Mouse (Mus musculus) urinary bladder, postnatal 25 days (tissue): Measurements from ENCODE around the gene Plscr5.
"Not testable (repeated sequence)": the region's sequence is repeated elsewhere in the genome, so short reads cannot be mapped to it uniquely, and the experiment has no call there.

Experiments used
- DNase-seq: peaks from one replicate; pipeline ENCODE4 v3.0.0; 2022; ENCODE audit warnings: low spot score

Plscr5 gene

GRCm38 (mm10) chr9:92192636-92193035 is at the start of gene Plscr5:
Gene Plscr5, plus strand, starts transcription at chr9:92192936.
- DNase-seq = not testable (repeated sequence)

DNA sequence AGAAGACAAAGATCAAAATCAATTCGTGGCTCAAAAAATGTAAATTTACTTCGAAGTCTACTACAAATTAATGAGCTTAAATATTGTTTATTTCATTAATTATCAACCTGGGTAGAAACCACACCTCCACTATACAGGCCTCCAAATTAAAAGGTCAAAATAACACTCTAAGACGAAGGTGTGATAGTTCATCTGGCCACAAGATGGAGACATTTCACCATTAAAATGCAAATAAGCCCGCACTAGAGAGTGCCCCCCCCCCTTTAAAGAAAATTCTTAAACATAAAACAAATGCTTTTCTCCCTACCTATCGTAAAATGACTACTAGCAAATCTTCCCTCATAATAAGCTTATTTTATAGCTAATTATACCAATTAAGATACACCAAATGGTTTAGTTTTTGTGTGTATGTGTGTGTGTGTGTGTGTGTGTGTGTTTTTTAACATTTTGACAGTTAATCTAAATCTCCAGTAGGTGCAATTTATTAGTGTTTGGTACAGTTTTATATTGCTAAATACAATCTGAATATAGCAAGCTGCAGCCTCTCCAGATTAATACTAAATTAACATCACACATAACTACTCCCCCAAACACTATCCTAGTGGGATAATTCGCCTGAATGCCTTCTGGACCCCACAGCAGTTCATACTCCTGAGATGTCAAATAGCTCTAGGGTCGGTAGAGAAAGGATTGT is 45.0 kb upstream of the Plscr5 start:
- DNase-seq = no peak

DNA sequence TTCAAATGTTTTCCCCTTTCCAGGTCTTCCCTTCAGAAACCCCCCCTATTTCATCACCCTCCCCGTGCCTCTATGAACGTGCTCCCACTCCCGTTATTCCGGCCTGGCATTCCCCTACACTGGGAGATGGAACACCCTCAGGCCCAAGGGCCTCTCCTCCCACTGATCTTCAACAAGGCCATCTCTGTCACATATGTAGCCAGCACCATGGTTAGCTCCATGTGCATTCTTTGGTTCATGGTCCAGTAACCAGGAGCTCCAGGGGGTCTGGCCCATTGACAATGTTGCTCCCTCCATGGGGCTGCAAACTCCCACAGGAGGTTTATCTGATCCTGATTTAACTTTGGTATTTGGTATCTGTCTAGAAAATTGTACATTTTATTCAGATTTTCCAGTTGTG is 30.5 kb upstream of the Plscr5 start:
- DNase-seq = no peak

- no peak for DNase-seq
Observed at GRCm38 (mm10) chr9:92173318-92173985, 19.3 kb upstream of the Plscr5 start.

DNA sequence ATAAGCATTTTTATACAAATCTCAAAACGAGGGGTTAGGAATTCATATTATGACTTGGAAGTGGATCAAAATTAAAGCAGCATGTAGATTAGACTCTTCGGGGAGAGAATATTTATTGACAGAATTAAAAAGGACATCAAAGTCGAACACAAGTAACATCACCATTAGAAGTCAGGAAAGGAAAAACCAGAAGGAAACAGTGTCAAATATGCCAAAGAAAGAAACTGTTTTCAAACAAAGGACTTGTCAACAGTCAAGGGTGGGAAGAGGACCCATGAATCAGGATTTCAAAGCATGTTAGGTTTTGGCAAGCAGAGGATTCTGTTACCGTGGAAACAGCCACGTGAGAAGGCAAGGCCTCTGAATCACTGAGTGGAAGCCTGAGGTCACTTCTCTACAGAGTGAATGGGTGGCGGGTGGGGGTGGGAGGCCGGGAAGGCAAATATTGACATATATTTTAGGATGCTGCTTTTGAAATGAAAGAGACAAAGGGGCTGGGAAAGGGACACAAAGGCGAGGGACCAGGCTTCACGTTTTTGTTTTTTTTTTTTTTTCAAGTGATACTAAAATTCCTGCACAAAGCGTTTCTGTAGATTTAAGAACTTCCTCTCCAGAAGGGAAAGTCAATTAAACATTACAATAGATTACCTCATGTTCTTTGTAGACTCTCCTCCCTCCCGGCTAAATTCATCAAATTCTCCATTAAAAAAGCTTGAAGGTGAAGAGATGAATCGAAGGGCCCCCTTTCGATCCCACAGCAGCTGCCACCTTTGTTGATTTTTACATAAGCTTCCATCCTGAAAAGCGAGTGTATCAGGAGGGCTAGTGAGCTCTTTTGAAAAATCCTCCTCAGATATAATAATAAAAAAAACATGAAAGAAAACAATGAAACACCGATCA is 18.3 kb upstream of the Plscr5 start:
- DNase-seq = no peak

DNA sequence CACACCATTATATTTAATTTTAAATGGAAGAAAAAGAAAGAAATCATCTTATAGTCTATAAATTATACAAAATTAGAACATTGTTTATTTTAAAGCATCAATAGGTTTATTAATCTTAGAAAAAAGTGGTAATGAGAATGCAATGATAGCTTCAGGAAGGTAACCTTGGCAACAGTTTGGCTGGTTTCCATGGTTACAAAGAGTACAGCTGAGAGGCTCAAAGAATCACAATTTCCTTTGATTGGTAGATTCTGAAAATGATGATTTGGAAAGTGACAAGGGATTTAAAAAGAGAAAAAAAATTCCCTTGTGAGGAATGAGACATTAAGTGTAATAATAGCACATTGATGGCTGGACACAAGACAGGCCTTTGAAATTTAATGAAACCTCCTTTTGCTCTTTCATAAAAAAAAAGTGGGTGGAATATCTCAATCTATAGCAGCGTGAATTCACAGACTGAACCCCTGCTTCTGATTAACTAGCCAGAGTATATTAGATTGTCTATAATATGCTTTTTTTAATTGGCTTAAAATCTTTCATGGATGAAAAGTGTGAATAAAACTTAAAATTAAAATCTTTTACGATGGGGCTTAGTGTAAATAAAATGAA is 13.8 kb upstream of the Plscr5 start:
- DNase-seq = no peak

- DNase-seq = no peak
Observed at GRCm38 (mm10) chr9:92191295-92191694, 1.4 kb upstream of the Plscr5 start.

- no peak for DNase-seq
Observed at GRCm38 (mm10) chr9:92198408-92198807, 5.7 kb downstream of the Plscr5 start.

DNA sequence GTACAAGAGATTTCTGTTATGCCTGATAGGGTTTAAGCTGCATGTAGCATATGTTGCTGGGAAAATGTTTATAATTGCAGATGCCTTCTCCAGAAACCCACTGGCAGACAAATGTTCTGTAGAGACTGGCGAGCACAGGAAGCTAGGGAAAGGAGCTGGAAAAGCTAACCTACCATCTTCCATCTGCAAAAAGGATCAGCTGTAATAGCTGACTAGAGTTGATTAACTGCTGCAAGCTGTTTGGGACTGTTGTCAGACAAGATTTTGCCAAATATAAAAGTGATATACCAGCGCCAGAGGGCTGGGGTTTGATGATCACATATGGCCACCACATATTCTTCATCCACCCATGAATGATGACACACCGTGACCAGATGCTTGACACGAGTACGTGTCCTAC is 6.8 kb downstream of the Plscr5 start:
- no peak for DNase-seq

GRCm38 (mm10) chr9:92204397-92204796 is 11.7 kb downstream of the Plscr5 start:
- no peak for DNase-seq

DNA sequence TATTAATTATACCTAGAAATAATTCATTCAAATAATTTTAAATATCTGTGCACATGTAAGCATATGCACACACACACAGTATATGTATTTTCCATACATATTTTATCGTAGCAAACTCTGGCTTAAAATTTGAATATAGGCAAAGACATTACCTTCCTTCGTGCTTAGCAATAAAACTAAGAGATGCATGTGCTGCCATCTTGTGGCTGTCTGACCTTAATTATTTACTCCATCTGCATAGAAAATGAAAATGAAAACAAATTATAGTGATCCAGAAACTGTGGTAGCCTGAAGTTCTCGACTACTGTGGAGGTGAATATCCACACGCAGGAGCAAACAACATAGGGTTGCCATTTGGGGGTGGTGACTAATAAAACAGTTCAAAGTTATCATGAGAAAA is 14.6 kb downstream of the Plscr5 start:
- DNase-seq = peak; percentile 43

DNA sequence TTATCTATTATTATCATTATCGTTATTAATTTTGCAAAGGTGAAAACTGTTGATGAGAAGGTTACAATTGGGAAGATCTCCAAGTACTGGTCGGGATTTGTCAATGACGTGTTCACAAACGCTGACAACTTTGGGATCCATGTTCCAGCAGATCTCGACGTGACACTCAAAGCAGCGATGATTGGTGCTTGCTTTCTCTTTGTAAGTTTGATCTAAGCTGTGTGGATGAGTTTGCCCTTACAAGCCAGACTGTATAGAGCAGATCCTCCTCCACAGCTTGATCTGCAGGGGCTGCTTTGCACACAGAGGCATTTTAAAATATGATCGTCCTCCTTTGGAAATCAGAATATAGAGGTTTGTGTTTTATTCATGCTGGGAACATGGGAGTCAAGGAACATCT is 15.0 kb downstream of the Plscr5 start:
- no peak for DNase-seq

DNA sequence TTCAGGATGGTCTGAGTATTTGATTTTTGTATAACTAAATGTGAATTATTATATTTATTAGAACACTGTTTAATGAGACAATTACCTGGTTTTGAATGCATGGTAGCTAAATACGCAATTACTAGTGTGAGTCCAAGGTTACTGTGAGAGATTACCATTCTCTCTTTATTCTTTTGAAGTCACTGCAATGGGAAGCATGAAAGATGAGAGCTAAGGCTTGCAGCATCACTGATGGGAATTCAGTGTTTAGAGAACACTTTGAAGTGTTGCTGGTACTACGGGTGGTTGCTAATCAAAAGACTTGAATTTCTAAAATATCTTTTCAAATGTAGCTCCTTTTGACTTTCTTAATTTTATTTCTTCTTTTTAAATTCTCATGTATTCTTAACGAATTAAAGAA is 17.1 kb downstream of the Plscr5 start:
- no peak for DNase-seq

DNA sequence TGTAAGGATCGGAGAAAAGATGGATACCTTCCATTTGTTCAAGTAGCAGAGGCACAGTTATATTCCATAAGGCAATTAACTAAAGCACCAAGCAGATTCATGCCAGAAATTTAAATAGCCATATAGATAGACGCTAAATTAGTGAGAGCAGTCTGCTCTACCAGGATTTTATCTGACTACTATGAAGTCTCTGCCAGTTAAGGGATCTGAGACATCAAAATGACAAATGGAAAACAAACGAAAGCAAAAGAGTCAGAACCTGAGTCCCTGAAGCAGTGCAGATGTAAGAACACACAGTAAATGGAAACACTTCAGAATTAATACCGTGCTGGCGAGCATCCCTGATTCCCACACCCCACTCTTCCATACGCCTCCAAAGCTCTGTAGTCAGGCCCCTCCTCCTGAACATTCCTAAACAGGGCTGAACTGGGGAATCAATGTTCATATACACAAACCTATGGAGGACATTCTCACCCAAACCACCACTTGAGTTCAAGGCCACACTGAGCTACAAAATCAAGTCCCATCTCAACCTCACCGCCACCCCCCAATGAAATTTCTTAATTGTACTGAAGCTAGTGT is 17.7 kb downstream of the Plscr5 start:
- DNase-seq = no peak

DNA sequence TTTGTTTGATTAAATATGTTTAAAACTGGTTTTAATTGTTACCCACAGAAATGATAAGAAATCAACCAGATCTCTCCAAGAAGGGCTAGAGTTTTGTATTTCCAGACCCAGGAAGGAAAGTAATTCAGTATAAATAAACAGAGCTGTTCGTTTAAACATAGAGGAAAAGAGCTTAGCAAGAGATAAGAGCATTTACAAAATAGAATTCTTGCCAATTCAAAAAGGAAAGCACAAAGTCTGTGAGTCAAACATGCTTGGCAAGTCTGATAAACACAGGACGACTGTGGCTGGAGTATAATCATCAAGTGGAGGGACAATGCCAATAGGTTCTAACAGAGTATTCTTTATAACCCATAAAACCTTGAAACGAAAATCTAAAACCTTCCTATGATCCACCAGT is 18.3 kb downstream of the Plscr5 start:
- DNase-seq = no peak

DNA sequence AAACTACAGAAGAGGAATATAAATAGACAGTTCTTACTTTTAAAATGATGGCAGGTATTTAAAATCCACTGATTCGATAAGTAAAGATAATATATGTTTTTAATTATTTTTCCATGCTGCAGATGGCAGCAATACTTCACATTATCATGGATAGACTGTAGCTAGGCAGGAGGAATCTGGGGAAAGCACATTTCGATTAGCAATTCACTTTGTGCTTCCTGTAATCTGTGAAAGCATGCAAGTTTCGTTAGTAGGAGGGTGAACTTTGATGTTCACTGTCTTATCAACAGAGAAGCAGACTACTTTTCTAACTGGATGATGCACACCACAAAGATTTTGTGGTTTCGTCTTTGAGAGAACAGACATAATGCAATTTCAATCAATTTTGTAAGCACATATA is 24.7 kb downstream of the Plscr5 start:
- no peak for DNase-seq

DNA sequence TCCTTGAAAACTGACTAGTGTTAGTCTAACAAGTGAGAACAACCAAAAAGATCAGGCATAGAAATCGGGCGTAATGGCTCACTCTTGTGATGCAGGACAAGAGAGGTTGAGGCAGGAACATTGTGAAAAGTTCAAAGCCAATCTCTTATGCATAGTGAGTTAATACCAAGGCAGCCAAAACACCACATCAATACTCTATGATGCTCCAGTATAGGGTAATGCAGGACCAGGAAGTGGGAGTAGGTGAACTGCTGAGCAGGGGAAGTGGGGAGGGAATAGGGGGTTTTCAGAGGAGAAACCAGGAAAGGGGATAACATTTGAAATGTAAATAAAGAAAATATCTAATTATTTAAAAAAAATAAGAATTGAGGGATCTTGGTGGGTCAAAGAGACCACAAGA is 25.2 kb downstream of the Plscr5 start:
- no peak for DNase-seq

DNA sequence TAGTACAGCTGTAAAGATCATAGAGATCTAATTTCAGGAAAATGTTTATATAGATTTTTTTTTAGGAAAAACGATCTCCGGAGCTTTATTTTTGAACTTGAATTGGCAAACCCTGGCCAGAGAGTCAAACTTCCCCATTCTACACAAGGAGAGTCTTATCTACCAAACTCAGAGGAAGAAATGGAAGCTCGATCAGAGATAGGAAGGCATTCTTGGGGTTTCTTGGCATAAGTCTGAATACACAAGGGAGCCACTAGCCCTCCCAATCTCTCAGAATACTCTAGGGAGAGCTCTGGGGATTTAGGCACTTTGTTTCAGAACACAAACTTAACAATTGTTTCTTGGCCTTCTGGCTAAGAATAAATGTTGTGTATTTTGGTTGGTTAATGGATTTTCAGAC is 27.4 kb downstream of the Plscr5 start:
- DNase-seq = no peak

DNA sequence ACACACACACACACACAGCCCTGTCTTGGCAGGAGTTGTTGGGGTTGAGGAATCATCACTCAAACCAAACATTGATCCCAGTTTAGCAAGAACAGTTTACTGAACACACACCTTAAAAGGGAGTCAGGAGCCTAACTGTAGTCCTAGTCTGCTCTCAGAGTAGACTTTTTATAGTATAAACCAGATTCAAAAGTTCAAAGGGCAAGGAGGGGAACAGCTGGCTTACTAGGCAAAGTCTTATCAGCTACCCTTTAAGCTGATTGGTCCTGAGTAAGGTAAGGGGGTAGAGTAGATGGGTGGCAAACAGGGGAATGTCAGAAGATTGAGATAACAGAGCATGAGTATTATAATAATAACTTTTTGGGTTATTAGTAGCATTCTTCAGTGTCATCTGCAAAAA is 28.7 kb downstream of the Plscr5 start:
- DNase-seq = no peak

- no peak for DNase-seq
Observed at GRCm38 (mm10) chr9:92224598-92225231, 32.0 kb downstream of the Plscr5 start.

DNA sequence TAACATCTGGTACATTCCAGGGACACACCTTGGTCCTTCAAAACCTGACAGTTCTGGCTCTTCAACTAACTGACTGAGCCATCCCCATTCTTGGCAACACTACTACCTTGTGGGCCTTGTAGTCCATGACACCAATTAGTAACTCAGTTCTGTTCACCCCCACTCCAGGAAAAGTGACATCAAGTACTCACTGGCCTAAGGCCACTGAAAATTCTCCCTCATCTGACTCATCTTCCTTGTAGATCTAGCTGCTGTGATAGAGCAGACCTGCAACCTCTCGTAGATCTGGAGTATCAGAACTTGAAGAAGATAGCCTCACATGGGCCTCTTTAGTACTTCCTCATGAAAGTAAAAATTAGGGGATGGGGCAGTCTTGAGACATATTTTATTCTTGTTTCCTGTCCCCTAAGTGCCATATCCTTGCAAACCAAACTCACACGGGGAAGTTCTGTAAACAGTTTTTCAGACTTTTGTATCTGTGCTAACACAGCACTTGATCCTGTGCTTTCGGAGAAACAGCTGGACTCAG is 33.5 kb downstream of the Plscr5 start:
- DNase-seq = no peak
